Mouse (Mus musculus) cortical plate, adult 2 months (tissue): ENCODE measurements around the gene Mmrn2.

Experiments
- CTCF ChIP-seq: fragments of 200-500 bp; IDR thresholded peaks from 2 replicates; pipeline ENCODE4 v1.5.1; 2011; ENCODE audit warnings: mild to moderate bottlenecking, control low read depth, low read length; ENCODE audit not compliant: insufficient read depth; ENCODE audit errors: extremely low read depth
- POLR2A ChIP-seq: fragments of 200-500 bp; IDR thresholded peaks from 2 replicates; pipeline ENCODE4 v1.6.1; 2011; ENCODE audit warnings: mild to moderate bottlenecking, low read length, control low read depth; ENCODE audit not compliant: insufficient read depth; ENCODE audit errors: extremely low read depth

DNA sequence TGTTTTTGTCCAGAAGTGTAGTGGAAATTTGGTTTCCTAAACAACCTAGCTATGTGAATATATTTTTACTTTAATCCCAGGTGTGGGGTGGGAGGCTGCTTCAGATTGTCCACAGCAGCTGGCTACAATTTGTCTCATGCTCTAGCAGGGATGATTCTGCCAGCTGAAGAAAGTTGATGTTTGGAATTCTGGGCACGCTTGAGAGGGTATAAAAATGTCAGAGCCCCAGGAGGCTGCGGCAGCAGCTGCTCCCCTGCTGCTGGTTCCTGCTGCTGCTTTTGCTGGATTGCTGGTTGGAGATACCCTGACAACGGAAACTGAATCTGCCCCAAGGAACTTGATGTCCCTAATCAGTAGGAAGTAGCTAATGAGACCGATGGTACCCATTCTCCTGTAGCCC is 67.3 kb downstream of the Mmrn2 start:
- TF ChIP-seq POLR2A (no peak), CTCF (no peak)
